Mouse (Mus musculus) limb, embryonic 10.5 days (tissue): ENCODE results near the gene Olfr374. TPM values are rescaled to one million over a fixed set of nuclear protein-coding genes. Genes with fewer than 3 reads are reported as not detected.
A peak's percentile ranks its signal among the peaks of the same experiment; 100 is the strongest.
"Not testable (repeated sequence)": the region's sequence is repeated elsewhere in the genome, so short reads cannot be mapped to it uniquely, and the experiment has no call there.

Source experiments
- DNase-seq: peaks from one replicate; pipeline ENCODE4 v3.0.0-alpha.2; 2017; ENCODE audit warnings: low spot score
- H3K27ac ChIP-seq: fragments of 300-500 bp; sonication (generic); 2 replicates; pipeline ENCODE4 v1.5.1; 2016; ENCODE audit warnings: mild to moderate bottlenecking
- H3K27me3 ChIP-seq: fragments of 300-500 bp; sonication (generic); 2 replicates; pipeline ENCODE4 v1.6.1; 2016; ENCODE audit warnings: low read depth, mild to moderate bottlenecking; ENCODE audit not compliant: poor library complexity, severe bottlenecking
- H3K36me3 ChIP-seq: fragments of 300-500 bp; sonication (generic); 2 replicates; pipeline ENCODE4 v1.6.1; 2016; ENCODE audit warnings: mild to moderate bottlenecking, moderate library complexity
- H3K4me1 ChIP-seq: fragments of 300-500 bp; sonication (generic); 2 replicates; pipeline ENCODE4 v1.6.1; 2016
- H3K4me3 ChIP-seq: fragments of 300-500 bp; sonication (generic); 2 replicates; pipeline ENCODE4 v1.5.1; 2016; ENCODE audit warnings: mild to moderate bottlenecking, moderate library complexity
- H3K9me3 ChIP-seq: fragments of 300-500 bp; sonication (generic); replicated peaks from 2 replicates; pipeline ENCODE4 v1.6.1; 2016; ENCODE audit warnings: mild to moderate bottlenecking
- WGBS: fragments of 180-500 bp; shearing (Covaris S2); methylation state at CpG from one replicate; pipeline ENCODE4 v1.1.7; 2016; 5-methylcytosine and 5-hydroxymethylcytosine counted together
- polyA plus RNA-seq: library from polyadenylated mRNA; unstranded; fragments of >200 nt; fragmentation: Nextera tagmentation; extraction: Ambion mirVana; gene quantifications from 2 replicates; pipeline ENCODE4 v1.2.1, GENCODE M21; 2016

The Olfr374 gene
- 0.04 TPM in 1 of 2 replicates, not detected in the other for polyA plus RNA-seq

DNA sequence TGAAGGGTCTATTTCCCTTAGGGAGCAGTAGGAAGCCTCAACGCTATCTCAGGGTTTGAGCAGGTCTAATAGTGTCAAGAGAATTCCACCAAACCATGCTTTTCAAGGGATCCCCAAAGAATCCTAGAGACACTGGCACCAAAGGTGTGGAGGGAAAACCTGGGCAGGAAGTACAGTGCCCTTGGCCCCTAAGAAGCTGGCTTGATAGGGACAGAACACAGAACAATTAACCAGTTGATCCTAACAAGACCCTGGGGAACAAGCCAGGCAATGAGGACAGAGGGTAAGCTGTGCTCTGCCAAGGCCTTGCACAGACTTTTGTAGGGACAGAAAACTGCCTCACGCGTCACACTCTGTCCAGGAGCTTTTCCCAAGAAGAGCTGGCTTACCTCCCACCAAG is at the start of gene Olfr374:
TSS of gene Olfr374 (plus strand) at position 301 of the 400 bp plus-strand sequence.
- Histone ChIP-seq H3K36me3 (no peaks in the 10 kb centered on the region), H3K9me3 (no peaks in the 10 kb centered on the region), H3K4me3 (no peak within 1 kb of the TSS), H3K4me1 (no peaks in the 10 kb centered on the region), H3K27ac (no peak within 1 kb of the TSS), H3K27me3 (no peaks in the 10 kb centered on the region)
- 92% methylated on average over 3 of the region's 3 CpGs for WGBS
- no peak for DNase-seq

DNA sequence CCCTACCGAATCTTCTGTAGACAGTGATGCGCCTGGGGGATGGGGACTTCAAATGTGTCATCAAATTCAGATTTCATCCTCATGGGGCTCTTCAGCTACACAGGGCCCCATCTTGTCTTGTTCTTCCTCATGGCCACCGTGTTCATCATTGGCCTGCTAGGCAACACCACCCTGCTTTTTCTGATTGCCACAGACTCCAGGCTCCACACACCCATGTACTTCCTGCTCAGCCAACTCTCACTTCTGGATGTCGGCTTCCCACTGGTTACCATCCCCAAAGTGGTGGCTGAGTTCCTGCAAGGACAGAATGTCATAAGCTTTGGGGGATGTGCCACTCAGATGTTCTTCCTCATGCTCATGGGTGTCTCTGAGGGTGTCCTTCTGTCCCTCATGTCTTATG is 49.2 kb upstream of the Olfr374 start:
- WGBS, result 86% methylated on average over 3 of the region's 4 CpGs
- H3K27me3 ChIP-seq, H3K36me3 ChIP-seq, H3K27ac ChIP-seq, DNase-seq, H3K4me3 ChIP-seq, H3K4me1 ChIP-seq, H3K9me3 ChIP-seq: not testable (repeated sequence)

DNA sequence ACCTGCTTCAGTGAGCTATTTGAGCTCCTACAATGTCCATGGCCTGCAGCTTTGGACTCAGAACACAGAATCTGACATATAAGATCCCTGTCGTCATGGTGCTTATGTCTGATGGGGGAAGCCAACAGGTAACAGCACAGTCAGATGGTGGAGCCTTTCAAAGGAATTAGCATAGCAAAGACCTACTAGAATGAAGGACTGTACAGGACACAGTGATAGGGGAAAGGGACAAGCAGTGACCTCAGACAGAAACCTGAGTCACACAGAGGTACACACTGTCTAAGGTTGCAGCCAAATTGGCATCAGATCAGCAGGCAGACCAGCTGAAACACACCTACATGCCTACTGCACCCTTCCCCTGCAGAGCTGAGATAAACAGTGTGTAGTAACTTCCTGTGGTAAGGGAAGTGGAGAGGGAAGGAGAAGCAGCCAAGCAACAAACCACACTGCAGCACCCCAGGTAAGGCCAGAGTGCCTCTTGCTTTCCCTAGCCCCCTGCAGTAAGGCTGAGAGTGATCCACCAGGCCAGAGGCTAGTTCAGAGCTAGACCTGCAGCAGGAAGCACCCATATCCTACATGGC is 39.9 kb upstream of the Olfr374 start:
- H3K27me3 ChIP-seq, H3K27ac ChIP-seq, H3K36me3 ChIP-seq, H3K4me1 ChIP-seq, DNase-seq, H3K9me3 ChIP-seq, H3K4me3 ChIP-seq: not testable (repeated sequence)
- 90% methylated on average over 1 of the region's 1 CpGs for WGBS

DNA sequence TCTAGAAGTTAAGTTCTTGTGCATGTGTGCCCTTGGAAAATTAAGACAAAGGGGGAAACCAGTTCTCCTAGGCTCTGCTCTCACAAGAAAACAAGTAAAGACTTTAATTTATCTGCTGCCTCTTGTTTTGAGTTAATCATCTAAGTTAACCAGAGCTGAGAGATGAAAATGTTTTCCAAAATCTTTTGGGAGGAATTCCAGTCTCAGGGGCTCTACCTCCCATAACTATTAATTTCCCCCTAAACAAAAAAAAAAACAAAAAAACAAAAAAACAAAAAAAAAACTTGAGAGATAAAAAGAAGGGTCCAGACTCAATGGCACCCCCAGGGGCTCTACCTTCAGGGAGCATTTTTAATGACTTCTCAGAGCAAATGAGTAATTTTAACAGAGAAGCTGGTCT is 24.0 kb upstream of the Olfr374 start, which contains the start of gene Olfr373:
TSS of gene Olfr373 (plus strand) at position 301 of the 400 bp plus-strand sequence.
- H3K4me1 ChIP-seq, DNase-seq, H3K27ac ChIP-seq, H3K36me3 ChIP-seq, H3K4me3 ChIP-seq, H3K9me3 ChIP-seq, H3K27me3 ChIP-seq: not testable (repeated sequence)

DNA sequence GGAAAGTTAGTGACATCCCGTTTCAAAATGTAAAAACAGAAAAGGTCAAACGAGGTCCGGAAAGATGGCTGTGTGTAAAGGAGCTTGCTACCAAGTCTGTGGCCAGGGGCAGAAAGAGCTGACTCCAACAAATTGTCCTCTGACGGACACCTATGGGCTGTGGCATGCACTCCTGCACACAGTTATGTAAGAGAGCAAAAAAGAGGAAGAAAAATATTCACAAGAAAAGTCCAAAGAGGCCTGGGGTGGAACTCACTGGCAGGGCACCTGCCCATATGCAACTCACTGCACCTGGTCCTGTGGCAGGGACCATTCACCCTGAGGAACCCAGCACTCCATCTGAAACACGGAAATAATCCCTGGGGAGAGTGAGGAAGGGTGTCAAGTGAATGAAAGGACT is 22.1 kb upstream of the Olfr374 start:
- no peaks in the 10 kb centered on the region for H3K27me3 ChIP-seq
- H3K4me1 ChIP-seq, result no peaks in the 10 kb centered on the region
- no peak overlapping the region for H3K27ac ChIP-seq
- no peaks in the 10 kb centered on the region for H3K36me3 ChIP-seq
- no peaks in the 10 kb centered on the region for H3K9me3 ChIP-seq
- DNase-seq, result no peak
- WGBS, result 78% methylated on average over 5 of the region's 5 CpGs
- no peak overlapping the region for H3K4me3 ChIP-seq

DNA sequence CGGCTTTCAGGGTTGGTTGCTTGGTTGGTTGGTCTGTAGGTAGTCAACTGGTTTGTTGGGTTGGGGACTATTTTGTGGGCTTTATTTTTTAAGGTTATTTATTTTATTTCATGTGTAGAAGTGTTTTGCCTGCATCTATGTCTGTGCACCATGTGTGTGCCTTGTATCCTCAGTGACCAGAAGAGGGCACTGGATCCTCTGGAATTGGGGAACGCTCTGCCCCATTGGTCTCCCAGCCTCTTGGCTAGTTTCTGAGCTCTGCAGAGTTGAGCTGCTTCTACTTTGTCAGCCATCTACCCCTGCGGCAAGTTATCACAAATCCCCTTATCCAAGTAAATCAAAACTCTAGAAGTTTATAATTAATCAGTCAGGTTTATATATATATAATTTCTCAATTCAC is 19.2 kb upstream of the Olfr374 start:
- not testable (repeated sequence) for H3K9me3 ChIP-seq, H3K4me1 ChIP-seq, DNase-seq, H3K36me3 ChIP-seq, H3K27me3 ChIP-seq, H3K4me3 ChIP-seq, H3K27ac ChIP-seq
- whole genome bisulfite sequencing, result 90% methylated on average over 3 of the region's 3 CpGs

DNA sequence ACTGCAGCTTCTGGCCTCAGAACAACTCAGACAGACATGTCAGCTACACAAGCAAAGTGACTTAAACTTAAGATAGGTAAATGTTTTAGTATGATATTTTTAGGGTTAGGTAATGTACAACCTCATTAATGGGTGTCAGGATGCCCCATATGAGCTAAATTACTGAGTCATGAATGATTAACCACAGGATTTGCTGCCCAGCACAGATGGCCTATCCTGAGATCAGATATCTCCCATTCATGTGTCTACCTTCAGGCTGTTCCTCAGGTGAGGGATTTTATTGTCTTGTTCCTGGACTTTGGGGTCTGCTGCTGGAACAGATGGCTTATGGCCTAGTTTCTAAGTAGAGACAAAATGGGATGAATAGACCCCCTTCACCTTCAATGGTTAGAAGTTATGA is 10.1 kb upstream of the Olfr374 start:
- not testable (repeated sequence) for H3K27me3 ChIP-seq, H3K4me3 ChIP-seq, DNase-seq, H3K36me3 ChIP-seq, H3K4me1 ChIP-seq, H3K9me3 ChIP-seq, H3K27ac ChIP-seq

DNA sequence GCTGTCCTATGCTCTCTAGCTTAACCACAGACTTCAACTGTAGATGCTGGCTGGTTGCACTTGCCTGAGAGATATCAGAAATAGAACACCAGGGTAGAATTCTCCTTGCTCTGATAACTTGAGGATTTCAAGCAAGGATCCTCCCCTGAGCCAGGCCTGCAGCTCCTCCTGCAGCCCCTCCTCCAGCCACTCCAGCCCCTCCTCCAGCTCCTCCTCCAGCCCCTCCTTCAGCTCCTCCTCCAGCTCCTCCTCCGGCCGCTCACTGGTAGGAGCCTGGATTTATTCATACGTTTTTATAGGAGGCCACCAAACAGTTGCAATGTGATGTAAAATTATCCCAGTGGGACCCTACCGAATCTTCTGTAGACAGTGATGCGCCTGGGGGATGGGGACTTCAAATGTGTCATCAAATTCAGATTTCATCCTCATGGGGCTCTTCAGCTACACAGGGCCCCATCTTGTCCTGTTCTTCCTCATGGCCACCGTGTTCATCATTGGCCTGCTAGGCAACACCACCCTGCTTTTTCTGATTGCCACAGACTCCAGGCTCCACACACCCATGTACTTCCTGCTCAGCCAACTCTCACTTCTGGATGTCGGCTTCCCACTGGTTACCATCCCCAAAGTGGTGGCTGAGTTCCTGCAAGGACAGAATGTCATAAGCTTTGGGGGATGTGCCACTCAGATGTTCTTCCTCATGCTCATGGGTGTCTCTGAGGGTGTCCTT is 7.3 kb upstream of the Olfr374 start:
- H3K36me3 ChIP-seq, H3K27me3 ChIP-seq, H3K9me3 ChIP-seq, DNase-seq, H3K27ac ChIP-seq, H3K4me1 ChIP-seq, H3K4me3 ChIP-seq: not testable (repeated sequence)
- 67% methylated on average over 6 of the region's 7 CpGs for WGBS

DNA sequence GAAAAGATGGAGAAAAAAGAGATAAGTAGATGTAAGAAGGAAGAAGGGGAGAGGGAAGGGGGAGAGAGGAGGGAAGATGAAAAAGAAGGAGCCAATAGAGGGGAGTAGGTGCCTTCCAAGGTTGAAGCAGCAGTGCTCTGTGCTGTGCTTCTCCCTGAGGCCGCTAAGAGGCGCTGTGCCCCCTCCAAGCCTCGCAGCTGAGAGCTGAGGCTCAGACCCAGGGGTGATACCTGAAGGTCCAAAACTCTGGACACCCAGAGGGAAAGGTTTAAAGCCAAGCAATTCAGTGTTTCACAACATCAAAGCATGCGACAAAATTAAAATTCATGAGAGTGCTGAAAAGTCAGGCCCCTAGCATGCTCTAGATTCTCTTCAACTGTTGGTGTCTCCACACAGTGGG is 1.7 kb upstream of the Olfr374 start:
- Histone ChIP-seq H3K27ac (no peak overlapping the region), H3K4me3 (no peak overlapping the region), H3K36me3 (no peaks in the 10 kb centered on the region), H3K27me3 (no peaks in the 10 kb centered on the region), H3K4me1 (no peaks in the 10 kb centered on the region), H3K9me3 (no peaks in the 10 kb centered on the region)
- 26% methylated on average over 4 of the region's 4 CpGs for WGBS
- DNase-seq, result no peak

DNA sequence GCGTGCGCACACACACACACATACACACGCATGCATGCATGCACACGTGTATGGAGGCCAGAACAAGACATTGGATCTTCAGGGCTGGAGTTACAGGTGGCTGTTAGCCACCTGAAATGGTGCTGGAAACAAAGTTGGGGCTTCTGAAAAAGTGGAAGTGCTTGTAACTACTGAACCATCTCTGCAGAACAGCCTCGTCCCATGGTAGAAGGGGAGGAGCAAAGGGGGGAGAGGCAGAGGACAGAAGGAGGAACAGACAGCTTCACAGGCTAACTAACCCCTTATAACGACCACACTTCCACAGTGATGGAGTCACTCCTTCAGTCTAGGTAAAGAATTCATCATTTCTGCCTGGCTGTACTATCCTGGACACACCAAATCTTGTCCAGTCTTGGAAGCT is 4.0 kb downstream of the Olfr374 start:
- Histone ChIP-seq H3K27me3 (no peaks in the 10 kb centered on the region), H3K9me3 (no peaks in the 10 kb centered on the region), H3K27ac (no peak overlapping the region), H3K36me3 (no peaks in the 10 kb centered on the region), H3K4me1 (no peaks in the 10 kb centered on the region), H3K4me3 (no peak overlapping the region)
- WGBS, result 83% methylated on average over 6 of the region's 6 CpGs
- no peak for DNase-seq

DNA sequence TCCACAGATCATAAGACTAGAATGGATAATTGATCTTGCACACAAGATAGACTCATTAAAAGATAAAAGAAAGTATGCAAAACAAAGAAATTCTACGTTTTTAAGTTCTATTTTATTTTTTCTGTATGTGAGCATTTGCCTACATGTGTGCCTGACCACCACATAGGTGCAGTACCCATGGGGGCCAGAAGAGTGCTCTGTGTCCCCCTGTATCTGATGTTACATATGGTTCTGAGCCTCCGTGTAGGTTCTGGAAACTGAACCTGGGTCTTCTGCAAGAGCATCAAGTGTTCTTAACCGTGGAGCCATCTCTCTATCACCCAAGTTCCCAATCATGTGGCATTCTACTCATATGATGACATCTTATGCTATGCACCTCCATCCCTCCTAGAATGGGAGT is 5.6 kb downstream of the Olfr374 start:
- no peaks in the 10 kb centered on the region for H3K4me1 ChIP-seq
- no peaks in the 10 kb centered on the region for H3K9me3 ChIP-seq
- no peak for DNase-seq
- H3K27me3 ChIP-seq, result no peaks in the 10 kb centered on the region
- H3K36me3 ChIP-seq, result no peaks in the 10 kb centered on the region
- 74% methylated on average over 3 of the region's 3 CpGs for WGBS
- no peak overlapping the region for H3K27ac ChIP-seq
- no peak overlapping the region for H3K4me3 ChIP-seq

DNA sequence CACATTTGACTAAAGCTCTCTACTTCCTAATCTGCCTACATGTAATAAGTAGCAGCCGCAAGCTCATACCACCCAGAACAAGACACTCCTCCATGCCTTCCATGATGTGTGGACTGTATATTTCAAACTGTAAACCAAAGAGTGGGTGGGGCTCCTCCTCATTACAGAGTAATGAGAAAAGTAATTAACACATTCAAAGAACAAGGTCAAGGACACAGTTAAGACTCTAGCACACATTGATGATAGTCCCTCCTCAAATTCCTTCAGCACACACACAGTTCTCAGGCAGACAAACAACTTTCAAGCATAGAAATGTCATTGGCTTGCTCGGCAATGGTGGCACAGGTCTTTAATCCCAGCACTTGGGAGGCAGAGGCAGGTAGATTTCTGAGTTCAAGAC is 8.4 kb downstream of the Olfr374 start:
- no peaks in the 10 kb centered on the region for H3K4me1 ChIP-seq
- no peaks in the 10 kb centered on the region for H3K36me3 ChIP-seq
- no peak overlapping the region for H3K4me3 ChIP-seq
- H3K9me3 ChIP-seq, result no peaks in the 10 kb centered on the region
- no peak for DNase-seq
- H3K27ac ChIP-seq, result no peak overlapping the region
- H3K27me3 ChIP-seq, result no peaks in the 10 kb centered on the region
- 90% methylated on average over 2 of the region's 2 CpGs for WGBS

DNA sequence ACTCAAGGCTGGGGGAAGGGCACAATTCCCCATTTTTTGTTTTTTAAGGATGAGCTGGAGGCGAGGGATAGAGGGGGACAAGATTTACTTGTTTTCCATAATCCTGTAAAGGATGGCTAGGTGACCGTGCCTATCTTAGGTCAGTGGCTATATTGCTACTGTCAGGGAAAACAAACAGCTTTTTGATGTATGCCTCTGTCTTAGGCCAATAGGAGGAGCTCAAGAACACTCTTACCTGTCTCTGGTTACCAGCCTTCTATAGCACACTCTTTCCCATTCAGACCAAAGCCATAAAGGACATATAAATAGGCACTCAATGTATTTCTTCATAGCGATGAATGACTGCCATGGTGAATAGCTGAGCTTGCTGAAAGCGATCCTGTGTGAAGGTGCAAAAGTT is 11.8 kb downstream of the Olfr374 start:
- Histone ChIP-seq H3K4me3 (no peak overlapping the region), H3K9me3 (no peaks in the 10 kb centered on the region), H3K36me3 (no peaks in the 10 kb centered on the region), H3K4me1 (peaks cover 20% of the 10 kb centered on the region), H3K27ac (no peak overlapping the region), H3K27me3 (no peaks in the 10 kb centered on the region)
- 51% methylated on average over 4 of the region's 4 CpGs for WGBS
- no peak for DNase-seq

DNA sequence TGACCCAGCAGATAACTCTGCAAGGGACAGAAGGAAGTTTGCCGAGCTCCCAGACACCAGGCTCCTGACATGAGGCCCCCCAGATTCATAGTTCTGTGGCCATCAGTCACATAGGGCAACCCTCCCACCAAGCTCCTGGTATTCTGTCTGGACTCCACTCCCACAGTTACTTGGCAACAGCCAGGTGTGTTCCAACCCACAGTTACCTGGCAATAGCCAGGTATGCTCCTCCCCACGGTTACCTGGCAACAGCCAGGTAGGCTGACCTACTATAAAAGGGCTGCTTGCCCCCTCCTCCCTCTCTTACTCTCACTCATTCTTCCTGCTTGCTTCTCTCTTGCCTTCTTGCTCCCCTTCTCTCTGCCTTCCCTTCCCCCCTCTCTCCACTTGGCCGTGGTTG is 14.6 kb downstream of the Olfr374 start:
- DNase-seq, H3K36me3 ChIP-seq, H3K9me3 ChIP-seq, H3K4me3 ChIP-seq, H3K27me3 ChIP-seq: not testable (repeated sequence)
- WGBS, result 54% methylated on average over 3 of the region's 3 CpGs
- H3K4me1 ChIP-seq, result peaks cover 20% of the 10 kb centered on the region
- H3K27ac ChIP-seq, result peak overlapping the region; percentile 62
